Mouse (Mus musculus): Measurements from ENCODE around the gene Prok1.

The Prok1 gene

DNA sequence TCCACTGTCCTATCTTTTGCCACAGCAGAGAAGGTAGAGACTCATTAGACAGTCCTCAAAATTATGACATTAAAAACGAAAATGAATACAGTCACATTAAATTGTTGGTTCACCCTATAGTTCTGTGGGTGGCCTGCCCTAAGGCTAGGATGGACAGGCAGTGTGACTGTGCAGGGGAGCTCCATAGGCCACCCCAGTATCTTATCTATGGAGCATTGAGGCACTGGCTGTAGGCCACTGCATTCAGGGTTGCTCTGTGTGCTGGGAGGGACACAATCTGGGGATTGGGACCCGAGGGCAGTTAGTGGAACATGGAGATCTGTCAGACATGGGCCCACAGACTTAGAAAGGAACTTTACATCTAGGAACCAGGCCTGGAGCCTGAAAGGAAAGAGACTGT lies 5.6 kb downstream of the Prok1 start:
- DNase-seq = peak in 1 of 2 experiments; percentile 8

DNA sequence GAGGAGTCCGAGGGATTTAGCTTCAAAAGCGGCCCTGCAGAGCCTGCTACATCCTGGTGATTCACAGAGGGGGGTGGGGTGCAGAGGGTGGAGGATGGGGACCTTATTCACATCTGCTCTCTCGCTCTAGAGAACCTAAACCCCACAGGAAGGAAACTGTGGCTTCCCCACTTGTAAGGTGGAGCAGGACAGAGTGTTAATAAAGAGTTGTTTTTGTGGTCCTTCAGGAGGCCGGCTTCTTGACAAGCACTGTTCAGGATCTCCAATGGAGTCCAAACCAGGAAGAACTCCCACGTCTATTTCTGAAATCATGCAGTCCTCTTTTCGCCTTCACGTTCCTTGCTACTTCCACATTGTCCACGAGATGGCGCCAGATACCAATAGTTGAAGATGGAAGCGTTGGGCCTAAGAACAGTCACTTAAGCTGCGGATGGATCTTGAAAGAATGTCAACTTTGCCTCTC lies 6.1 kb downstream of the Prok1 start:
- peak; percentile 88 to 92 for DNase-seq

DNA sequence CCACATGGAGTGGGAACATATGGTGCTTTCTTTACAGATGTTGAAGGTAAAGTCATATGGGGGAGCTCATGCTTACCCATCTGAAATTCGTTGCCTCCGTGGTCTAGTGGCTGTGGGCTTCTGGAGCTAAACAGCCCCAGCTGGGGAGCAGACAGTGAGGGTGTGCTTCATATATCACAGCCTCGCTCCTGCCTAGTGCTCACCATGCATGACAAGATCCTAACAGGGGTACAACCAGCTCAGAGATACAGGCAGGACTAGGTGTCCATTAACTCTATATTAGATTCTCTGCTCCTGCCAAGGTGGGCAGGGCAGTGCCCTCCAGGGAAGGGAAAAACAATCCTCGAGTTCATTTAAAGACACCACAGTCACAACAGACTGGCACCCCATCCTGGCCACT lies 8.3 kb downstream of the Prok1 start:
- DNase-seq = no peak

DNA sequence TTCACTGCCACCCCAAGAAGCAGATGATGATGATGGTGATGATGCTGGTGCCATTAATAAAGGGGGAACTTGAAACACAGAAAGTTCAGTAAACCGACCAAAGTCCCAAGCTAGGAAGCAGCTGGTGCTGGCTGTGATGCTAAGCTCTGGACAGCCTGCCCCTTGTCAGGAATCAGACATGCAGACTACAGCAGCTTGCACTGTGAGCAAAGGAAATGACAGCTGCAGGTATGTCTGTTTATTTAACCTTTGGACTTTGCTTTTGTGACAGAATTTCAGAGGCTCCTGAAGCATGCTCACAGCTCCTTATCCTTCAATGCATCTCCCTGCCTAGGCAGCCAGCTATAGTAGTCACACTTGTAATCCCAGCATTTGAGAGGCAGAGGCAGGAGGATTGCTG lies 9.0 kb downstream of the Prok1 start, which contains the start of gene A630076J17Rik:
A630076J17Rik (plus strand) TSS at position 88 of the 400 bp plus-strand sequence.
- no peak for DNase-seq

DNA sequence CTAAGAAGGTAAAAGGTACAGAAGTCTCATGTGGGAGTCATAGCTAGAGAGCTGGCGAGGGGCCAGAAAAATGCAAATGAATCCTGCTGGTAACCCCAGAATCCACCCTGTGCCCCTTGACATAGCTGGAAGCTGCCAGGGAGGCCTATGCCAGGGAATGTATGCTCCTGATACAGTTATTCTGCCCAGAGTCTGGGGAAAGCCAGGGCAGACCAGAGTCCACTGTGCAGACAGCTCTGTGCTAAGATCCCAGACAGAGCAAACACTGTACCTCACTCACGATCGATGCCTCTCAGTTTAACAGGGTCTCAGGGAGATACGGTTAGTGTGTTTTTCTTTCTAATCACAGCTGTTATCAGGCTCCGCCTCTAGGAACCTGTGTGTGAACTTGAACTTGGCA lies 9.7 kb downstream of the Prok1 start:
- peak in 1 of 2 experiments; percentile 15 for DNase-seq

DNA sequence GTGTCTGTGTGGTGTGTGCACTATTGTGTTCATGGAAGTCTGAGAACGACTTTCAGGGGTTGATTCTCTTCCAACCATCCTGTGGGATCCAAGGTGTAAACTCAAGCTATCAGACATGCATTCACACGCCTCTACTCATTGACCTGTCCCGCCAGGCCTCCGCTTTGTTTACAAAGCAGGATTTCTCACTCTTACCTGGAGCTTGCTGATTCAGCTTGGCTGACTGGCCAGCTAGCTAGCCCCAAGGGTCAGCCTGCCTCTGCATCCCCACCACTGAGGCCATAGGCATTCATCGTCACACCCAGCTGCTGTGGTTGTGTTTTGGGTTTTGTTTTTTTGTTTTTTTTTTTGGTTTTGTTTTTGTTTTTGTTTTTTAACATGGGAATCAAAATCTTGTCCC lies 10.3 kb downstream of the Prok1 start:
- no peak for DNase-seq

DNA sequence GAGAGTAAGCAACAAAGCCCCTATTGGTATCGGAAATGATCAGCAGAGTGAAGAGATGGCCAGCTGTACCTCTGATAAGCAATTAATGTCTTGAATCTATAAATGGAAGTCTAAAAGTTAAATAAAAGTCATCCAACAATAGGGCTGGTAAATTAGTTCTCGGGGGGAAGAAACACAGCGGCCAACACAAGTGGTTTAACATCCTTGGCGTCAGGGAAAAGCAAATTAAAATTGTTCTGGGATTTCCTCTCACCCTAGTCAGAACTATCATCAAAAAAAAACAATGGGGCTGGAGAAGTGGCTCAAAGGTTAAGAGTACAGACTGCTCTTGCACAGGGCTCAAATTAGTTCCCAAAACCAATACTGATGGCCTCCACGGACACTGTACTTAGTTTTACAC lies 13.7 kb downstream of the Prok1 start:
- DNase-seq = no peak

DNA sequence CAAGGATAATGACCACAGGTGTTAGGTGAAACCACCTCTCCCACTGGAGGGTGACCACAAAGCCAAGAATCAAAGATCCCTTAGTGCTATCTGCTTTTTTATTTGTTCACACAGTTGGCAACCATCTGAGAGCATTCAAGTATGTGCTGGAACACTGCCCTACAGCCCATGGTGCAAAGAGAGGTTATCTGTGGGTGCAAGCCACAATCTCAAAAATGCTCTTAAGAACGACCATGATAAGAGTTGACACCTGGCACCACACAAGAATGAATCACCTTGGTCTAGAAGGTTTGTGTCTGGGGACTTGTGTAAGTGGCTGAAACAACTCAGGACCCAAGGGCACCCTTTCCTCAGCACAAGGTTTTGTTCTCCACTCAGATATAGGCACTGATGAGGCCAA lies 16.3 kb downstream of the Prok1 start:
- DNase-seq = no peak

DNA sequence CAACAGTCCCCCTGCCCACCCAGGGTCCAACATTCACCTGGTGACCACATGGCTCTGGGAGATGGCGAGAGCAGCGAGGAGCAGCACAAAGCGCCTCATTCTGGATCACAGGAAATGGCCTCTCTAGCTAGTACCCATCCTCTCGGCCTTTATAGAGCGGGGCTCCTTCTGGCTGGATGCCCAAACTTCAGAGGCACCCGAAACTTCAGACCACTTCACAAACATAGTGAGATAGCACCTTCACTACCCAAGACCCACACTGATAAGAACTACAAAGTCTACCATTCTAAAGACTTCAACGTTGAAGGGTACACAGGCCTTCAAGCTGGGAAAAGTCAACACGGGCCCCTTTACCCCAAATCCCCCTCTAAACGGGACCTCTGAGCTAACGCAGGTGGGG lies 17.9 kb downstream of the Prok1 start, which contains the start of gene Cym:
Cym (minus strand) TSS at position 125 of the 400 bp plus-strand sequence.
- no peak for DNase-seq

DNA sequence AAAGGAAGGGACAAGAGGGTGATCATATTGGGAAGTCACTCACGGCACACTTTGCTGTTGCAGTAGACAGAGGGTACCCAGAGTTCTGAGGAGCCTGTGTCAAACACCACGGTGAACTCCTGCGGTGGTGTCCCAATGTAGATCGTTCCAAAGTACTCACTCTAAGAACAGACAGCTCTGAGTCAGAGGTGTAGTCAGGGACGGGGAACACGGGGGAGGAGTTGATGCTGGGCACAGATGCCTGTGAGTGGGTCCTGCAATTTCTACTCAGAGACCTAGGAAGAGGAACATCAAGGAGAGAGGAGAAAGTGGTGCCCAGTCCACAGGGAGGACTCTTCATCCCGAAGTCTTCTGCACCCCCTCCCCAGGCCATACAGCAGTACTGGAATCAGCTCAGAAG lies 20.9 kb downstream of the Prok1 start:
- DNase-seq = no peak

DNA sequence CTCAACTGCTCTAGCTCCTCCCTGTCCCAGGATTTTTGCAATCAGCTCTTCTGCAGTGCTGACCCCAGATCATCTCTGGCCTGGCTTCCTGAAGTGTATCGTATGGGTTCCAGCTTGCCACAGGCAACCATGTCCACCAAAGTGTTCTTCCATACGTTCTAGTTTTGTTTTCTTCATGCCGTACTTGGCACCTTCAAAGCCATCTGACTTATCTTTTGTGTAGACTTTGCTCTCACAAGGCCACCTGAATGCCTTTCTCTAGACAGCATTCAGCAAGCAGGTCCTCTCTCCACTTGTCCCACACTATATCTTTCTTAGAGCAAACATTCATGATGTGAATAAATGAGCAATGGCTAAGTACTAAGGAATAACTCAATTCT lies 22.4 kb downstream of the Prok1 start:
- no peak for DNase-seq

DNA sequence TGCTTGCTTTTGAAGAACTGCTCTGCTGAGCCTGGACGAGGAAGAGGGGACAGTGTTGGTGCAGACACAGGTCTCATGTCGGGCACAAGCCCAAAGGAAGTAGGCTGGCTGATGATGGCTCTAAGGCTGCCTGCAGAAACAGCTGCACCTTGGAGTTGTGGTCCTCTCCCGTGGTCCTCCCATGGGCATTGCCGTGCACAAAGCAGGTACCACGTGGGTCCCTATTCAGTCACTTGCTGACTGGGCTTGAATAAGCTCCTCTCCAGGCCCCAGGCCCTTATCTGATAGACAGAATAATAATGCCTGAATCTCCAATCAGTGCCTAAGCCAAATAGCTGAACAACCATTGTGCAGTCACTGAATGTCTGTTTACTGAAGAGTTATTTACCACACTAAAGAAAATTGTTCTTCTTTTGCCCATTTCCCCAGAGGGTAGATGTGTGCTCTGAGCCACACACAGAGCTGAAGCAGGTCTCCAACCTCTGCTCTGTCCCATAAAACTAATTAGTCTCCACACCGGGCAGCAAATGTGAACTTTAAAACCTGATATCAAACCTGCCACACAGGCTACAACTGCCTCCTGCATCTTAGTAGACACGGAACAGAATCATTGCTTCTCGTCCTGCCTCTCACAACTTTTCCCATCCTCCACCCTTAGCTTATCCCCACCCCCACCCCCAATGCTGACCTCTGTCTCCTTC lies 23.0 kb downstream of the Prok1 start:
- no peak for DNase-seq

DNA sequence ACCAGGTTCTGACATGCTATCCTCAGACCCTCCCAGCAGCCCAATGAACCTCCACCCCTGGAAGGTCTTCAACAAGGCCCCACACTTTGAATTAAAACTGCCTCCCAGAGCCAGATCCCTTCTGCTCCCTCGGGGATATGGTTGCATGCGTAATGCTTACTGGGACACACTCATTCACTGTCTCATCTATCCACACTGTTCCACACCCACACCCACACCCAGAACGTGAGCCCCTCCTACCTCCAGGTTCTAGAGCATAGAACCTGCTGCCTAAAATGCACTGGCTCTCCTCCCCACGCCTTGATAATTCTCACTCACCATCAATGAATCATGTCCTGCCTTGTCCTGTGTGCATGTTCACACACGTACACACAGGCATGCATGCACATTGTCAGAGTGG lies 24.9 kb downstream of the Prok1 start:
- DNase-seq = no peak

DNA sequence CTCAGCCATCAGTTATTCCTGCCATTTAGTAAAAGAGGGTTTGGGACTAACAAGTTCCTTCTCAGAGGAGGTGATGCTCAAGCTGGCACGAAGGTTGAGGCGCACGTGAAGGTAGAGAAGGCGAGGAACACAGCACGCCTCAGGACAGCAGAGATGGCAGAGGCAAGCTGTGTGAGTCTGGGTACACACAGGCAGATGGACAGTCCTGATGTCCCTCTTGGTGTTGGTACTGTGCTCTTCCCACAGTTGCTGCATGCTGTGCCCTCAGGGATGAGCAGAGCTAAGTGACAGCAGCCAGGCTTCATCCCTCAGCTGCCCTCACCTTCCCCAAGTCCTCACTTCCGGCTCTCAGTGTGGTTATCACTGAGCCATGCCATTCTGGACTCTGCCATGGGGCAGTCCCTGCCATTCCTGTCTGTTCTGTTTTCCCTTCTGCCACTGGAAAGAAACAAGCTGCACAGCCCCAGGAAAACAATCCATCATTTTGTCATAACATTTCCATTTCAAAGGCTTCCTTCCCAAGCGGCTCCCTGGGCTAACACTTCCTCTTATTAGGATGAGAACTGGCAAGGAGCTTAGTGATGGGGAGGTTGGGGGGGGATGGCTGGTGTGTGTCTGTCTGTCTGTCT lies 31.8 kb downstream of the Prok1 start:
- DNase-seq = no peak

DNA sequence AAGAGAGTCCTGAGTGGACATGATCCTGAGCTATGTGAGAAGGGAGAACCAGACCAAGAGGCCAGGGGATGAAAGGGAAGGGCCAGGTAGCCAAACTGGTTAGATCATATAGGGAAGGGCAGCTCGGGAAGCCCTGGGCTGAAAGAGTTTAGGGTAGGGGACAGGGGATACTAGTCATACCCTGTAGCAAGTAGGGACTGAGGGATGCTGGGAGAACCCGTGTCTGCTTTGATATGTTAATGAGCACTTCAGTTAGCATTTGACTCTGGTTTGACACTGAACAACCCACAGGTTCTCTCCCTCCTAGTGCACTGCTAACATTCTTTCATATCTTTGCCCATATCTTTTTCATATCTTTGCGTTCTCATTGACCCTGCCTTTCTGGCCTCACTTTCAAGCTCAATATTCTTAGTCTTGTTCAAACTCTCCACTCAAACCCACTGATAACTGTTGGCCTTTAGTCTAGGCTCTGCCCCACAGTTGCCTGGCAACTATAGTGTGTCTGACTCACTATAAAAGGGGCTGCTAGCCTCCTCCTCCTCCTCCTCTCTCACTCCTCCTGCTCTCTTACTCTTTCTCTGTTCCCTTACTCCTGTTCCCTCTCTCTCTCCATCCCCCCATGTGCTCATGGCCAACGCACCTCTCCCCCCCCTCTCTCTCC lies 32.9 kb downstream of the Prok1 start:
- no peak for DNase-seq

DNA sequence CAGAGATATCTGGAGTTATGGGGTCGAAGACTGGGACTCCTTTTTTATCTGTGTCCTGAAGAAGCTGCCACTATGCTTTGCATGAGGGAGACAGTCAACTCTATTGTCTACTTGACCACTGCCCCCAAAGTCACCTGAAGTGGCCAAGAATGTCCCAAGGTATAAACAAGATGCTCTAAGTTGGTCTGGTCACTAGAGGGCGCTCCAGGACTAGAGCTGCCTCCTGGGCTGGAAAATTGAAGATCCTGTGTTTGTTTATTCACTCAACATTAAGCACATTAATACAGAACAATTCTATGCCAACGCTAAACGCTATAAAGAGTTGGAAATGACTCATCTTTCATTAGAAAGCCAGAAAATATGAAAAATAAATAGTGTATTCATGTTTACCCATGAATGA lies 33.5 kb downstream of the Prok1 start:
- peak; percentile 85 to 89 for DNase-seq

DNA sequence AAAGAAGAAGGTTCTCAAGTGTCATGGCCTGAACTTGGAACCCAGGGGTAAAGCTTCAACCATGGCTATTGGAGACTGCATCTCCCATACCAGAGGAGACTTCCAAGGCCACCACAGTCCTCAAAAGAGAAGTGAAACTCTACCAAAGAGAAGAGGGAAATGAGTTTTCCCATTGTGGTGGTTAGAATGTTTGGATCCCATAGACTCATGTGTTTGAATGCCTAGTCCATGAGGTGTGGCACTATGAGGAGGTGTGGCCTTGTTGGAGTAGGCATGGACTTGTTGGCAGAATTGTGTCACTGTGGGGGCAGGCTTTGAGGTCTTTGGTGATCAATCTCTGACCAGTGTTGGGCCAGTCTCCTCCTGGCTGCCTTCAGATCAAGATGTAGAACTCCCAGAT lies 34.3 kb downstream of the Prok1 start:
- no peak for DNase-seq

DNA sequence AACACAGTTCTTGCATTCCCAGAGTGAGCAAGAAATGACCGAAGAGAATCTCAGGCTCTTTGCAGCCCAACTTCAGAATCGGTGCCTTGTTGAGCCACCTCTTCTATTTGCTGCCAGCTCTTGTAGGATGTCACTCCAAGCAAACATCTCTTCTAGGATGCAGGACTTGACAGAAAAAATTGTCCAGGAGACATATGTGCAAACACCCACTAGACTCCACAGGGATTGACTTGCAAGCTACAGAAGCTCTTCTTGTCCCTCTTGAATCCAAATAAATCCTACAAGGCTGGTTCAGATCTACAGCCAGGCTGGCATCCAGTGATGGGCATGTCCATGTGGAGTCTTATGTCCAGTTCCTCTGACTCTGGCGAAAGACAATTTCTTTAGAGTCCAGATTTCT lies 35.1 kb downstream of the Prok1 start:
- no peak for DNase-seq

DNA sequence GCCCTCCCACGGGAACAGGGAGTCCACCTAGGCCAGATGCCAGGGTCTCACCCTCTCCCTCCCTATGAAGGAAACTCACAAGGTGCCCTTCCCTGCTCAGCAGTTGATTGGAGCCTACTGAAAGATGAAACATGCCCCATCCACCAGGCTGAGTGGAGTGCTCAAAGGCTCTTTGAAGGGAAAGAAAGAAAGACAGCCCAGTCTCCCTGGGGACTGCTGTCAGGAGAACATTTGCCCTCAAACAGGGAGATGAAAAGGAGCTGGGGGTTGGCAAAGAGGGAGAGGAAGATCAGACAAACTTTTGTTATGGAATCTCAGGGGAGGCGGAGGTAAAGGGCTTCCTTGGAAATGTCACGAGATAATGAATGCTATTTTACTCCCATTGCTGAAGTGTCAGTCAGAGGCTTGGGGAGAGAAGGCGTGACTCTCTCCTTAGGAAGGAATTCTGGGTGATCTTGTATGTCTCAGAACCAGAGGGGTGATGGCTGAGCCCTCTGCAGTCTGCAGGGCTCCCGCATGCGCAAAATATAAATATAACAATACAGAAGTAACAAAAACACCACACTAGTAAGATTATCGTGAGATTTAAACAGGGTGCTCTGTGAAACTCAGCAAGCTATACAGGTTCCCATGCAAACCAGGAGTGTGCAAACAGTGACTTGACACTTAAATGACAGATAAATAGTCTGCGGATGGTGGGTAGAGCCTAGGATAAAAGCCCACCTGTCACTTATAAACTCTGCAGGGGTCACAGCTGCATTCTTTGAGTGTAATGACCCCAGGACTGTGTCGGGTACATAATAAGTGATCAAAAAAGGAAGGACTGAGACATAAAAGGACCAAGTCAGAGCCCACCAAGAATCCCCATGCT lies 38.0 kb downstream of the Prok1 start:
- no peak for DNase-seq

DNA sequence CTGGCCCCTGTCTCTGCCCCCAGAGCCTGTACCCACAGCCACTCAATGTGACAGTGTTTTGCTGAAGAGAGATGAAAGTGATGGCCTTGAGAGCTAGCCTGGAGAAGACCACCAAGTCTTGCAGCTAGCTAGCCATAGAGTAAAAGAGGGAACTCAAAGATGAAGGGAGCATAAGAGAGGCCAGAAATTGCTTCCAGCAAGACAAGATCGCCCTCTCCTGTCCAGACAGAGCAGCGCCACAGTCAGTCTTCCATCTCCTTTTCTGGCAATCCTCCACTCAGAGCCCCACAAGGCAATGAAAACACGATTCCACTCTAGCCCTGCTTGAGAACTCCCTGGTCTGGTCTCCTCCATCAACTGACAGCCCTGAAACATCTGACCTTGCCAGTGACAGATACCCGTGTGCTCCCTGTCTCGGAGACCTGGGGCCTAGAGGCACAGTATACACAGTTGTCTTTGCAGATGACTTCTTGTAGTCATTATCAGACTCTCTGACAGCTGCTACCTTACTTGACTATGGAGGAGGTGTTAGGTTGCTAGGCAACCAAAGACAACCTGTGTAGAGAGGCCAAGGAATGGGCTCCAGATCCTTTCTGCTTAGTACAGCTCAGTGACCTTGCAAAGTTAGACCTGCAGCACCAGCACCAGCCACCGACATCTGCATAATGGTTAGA lies 51.1 kb downstream of the Prok1 start:
- DNase-seq = peak; percentile 88 to 89

DNA sequence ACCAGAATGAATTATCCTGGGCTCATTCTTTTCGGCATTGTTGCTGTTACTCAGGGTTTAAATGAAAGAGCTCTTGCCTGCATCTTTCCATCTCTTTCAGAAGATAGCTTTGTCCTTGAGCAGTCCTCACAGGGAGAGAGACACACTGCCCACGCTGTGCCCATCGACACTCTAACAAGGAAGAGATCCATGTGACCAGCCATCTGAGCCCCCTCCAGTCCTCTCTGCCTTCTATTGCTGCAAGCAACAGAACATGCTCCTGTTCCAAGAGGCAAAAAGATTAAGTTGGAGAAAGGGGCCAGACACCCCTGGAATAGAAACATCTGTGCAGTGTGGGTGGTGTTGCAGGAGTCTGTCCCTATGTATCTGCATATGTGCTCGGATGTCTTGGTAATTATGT lies 52.5 kb downstream of the Prok1 start:
- no peak for DNase-seq

DNA sequence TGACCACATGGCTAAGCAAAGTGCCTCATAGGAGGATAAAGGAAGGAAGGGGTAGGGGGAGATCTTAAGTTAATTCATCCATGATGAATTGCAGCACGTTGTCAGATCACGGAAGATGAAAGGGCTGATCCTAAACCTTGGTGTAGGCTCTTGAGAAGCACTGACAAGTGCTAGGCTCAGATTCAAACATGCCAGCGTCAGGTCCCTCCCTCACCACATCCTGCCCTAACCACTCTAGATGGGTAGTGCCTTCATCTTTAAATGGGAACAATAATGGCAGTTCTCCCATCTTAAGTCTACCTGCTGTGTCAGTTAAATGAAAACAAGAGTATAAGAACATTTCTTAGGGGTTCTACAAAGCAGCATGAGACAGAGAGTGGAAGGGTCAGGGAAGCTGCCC lies 53.9 kb downstream of the Prok1 start:
- no peak for DNase-seq

Data from cerebellum, postnatal 14 days (tissue).